Mouse (Mus musculus): ENCODE results near the gene Jak2. TPM values are rescaled to one million over a fixed set of nuclear protein-coding genes. Genes with fewer than 3 reads are reported as not detected.

Jak2 gene
- total and polyA plus RNA-seq, 3 experiments: 26.4 to 78.6 (median 30.2) TPM

DNA sequence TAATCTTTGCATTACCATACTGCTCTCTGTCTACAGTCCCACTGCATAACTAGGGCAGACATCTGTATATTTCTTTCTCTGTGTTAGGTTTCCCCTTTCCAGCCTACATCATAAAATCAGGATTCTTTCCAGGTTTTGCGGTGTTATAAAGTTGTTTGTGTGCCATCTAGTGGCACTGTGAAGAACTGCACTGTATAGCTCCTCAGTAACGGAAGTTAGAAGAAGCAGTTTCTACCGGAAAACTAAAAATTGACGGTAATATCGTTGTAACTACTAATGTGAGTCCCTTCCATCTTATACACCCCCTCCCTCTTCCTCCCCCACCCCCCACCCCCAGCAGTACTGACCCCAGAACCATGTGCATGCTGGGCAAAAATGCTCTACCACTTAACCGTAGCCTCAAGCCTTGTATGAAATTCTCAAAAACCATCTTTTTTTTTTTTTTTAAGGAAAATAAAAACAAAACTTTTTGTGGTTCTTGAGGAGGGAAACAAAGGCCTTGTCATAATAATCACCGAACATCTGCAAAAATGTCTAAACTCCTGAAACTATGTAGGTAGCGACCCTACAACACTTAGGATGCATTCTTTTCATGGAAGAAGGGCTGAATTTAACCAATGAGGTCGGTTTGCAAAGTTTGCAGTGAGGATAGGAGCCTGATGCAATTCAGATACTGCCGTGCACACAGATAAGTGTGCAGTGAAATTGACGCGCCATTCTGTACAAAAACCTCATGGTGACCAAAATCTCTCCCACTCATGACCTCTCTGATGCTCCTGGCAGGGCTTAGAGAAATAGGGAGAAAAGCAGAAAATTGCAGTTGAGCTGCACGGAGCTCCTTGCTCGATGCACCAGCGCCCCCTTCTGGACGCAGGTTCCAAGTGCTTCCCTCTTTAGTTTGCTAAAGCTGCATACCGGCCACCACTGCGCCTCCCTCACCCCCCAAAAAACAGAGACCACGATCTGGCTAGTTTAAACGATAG, 103.6 kb downstream of the Jak2 start:
- DNase-seq (ENCODE audit: low read depth, low spot score): peak; percentile 99
- peak overlapping the region; percentile 67 for H3K9ac ChIP-seq (ENCODE audit: control insufficient read depth, low read depth, low read length, poor library complexity, severe bottlenecking)
- peaks cover 3 to 14% of the 10 kb centered on the region in 2 experiments; a peak in 3 of 4 replicates for H3K36me3 ChIP-seq (ENCODE audit: control insufficient read depth in 1 of 2, insufficient read depth in 2 of 2, low read length in 2 of 2)
- no peak for TF ChIP-seq E2F4 (IDR thresholded peaks at IDR 0.05; ENCODE audit: borderline replicate concordance, low read depth, low read length)
- peak; percentile 95 for TF ChIP-seq SIN3A (IDR thresholded peaks at IDR 0.05; ENCODE audit: low read length)
- no peak for TF ChIP-seq BHLHE40 (IDR thresholded peaks at IDR 0.05; ENCODE audit: borderline replicate concordance, low read depth, low read length)
- peak; percentile 94 for TF ChIP-seq CHD1 (IDR thresholded peaks at IDR 0.05; ENCODE audit: low read depth, low read length)
- TF ChIP-seq MAZ (IDR thresholded peaks at IDR 0.05; ENCODE audit: low read depth, low read length): peak; percentile 85
- no peak for TF ChIP-seq ZKSCAN1 (IDR thresholded peaks at IDR 0.05; ENCODE audit: low read depth, low read length)
- no peak for TF ChIP-seq TAL1 (IDR thresholded peaks at IDR 0.05; ENCODE audit: low read length)
- peak; percentile 55 for TF ChIP-seq GATA1 (IDR thresholded peaks at IDR 0.05; ENCODE audit: low read depth, low read length)
- no peak for TF ChIP-seq USF2 (IDR thresholded peaks at IDR 0.05; ENCODE audit: borderline replicate concordance in 1 of 2, insufficient read depth in 1 of 2, low read depth in 1 of 2, low read length in 2 of 2)
- peak; percentile 65 for TF ChIP-seq ELF1 (IDR thresholded peaks at IDR 0.05; ENCODE audit: low read depth, low read length)
- TF ChIP-seq ZNF384 (IDR thresholded peaks at IDR 0.05; ENCODE audit: low read depth, low read length): peak; percentile 56
- peak; percentile 100 for TF ChIP-seq CTCF (IDR thresholded peaks at IDR 0.05 in 2 of 3, conservative IDR thresholded peaks at IDR 0.05 in 1 of 3; ENCODE audit: control insufficient read depth in 1 of 3, insufficient read depth in 1 of 3, low read depth in 2 of 3, low read length in 3 of 3, poor library complexity in 1 of 3, severe bottlenecking in 1 of 3)
- no peak for TF ChIP-seq KAT2A (conservative IDR thresholded peaks at IDR 0.05; ENCODE audit: low read depth, low read length)
- TF ChIP-seq POLR2AphosphoS5 (IDR thresholded peaks at IDR 0.05; ENCODE audit: borderline replicate concordance, low read depth, low read length): no peak
- TF ChIP-seq ZMIZ1 (IDR thresholded peaks at IDR 0.05; ENCODE audit: low read depth, low read length): no peak
- no peak for TF ChIP-seq NRF1 (IDR thresholded peaks at IDR 0.05; ENCODE audit: insufficient read depth, low read depth, low read length, poor library complexity, severe bottlenecking)
- TF ChIP-seq ETS1 (IDR thresholded peaks at IDR 0.05; ENCODE audit: low read depth, low read length): peak; percentile 21; the same call in 1 of the 2 replicates
- TF ChIP-seq RAD21 (IDR thresholded peaks at IDR 0.05; ENCODE audit: low read depth, low read length): peak; percentile 98
- no peak for TF ChIP-seq MEF2A (IDR thresholded peaks at IDR 0.05; ENCODE audit: extremely low read depth, insufficient replicate concordance, low read depth, low read length, poor library complexity, severe bottlenecking)
- peak in 1 of 2 experiments; percentile 59; a peak in 2 of 4 replicates for TF ChIP-seq POLR2A (IDR thresholded peaks at IDR 0.05; ENCODE audit: control insufficient read depth in 1 of 2, insufficient read depth in 1 of 2, low read depth in 1 of 2, low read length in 2 of 2, poor library complexity in 1 of 2)
- TF ChIP-seq POLR2AphosphoS2 (IDR thresholded peaks at IDR 0.05; ENCODE audit: low read length): no peak; the same call in 1 of the 2 replicates
- TF ChIP-seq ZC3H11A (IDR thresholded peaks at IDR 0.05; ENCODE audit: low read depth, low read length): peak; percentile 99
- TF ChIP-seq TCF12 (IDR thresholded peaks at IDR 0.05; ENCODE audit: low read depth, low read length): no peak
- TF ChIP-seq HCFC1 (IDR thresholded peaks at IDR 0.05; ENCODE audit: low read depth, low read length): peak; percentile 65
- TF ChIP-seq JUND (IDR thresholded peaks at IDR 0.05; ENCODE audit: low read depth, low read length): peak; percentile 59; the same call in 1 of the 2 replicates
- TF ChIP-seq NELFE (IDR thresholded peaks at IDR 0.05; ENCODE audit: low read depth, low read length): peak; percentile 34
- TF ChIP-seq RCOR1 (IDR thresholded peaks at IDR 0.05; ENCODE audit: low read depth, low read length): no peak; the same call in none of the 2 replicates
- peak; percentile 45 to 48; a peak in 3 of 4 replicates for TF ChIP-seq EP300 (IDR thresholded peaks at IDR 0.05; ENCODE audit: low read depth in 1 of 2, low read length in 2 of 2)
- no peak for TF ChIP-seq MAFK (IDR thresholded peaks at IDR 0.05; ENCODE audit: borderline replicate concordance, low read depth, low read length)
- no peak; the same call in 1 of the 2 replicates for TF ChIP-seq MAX (IDR thresholded peaks at IDR 0.05; ENCODE audit: low read length)
- TF ChIP-seq MYB (IDR thresholded peaks at IDR 0.05; ENCODE audit: low read depth, low read length): peak; percentile 86
- TF ChIP-seq MYC (IDR thresholded peaks at IDR 0.05; ENCODE audit: low read depth, low read length): peak; percentile 83
- no peak for TF ChIP-seq GABPA (IDR thresholded peaks at IDR 0.05; ENCODE audit: low read depth, low read length)
- TF ChIP-seq USF1 (IDR thresholded peaks at IDR 0.05; ENCODE audit: low read depth, low read length): 0 out of 2 replicates have a peak, but pooled peaks have one; percentile 4

More for the DNA sequence above, 103.6 kb downstream of the Jak2 start:
- H3K79me2 ChIP-seq (ENCODE audit: control insufficient read depth, insufficient read depth, low read length, poor library complexity): no peaks in the 10 kb centered on the region
- peak overlapping the region; percentile 52 to 82 for H3K4me3 ChIP-seq (ENCODE audit: control insufficient read depth in 1 of 2, insufficient read depth in 1 of 2, low read depth in 2 of 2, low read length in 2 of 2)
- peak overlapping the region; percentile 68 for H3K27ac ChIP-seq (ENCODE audit: control insufficient read depth, low read depth, low read length)
- no peaks in the 10 kb centered on the region for H3K27me3 ChIP-seq (ENCODE audit: control insufficient read depth in 1 of 2, insufficient read depth in 2 of 2, low read length in 2 of 2)
- H3K9me3 ChIP-seq (replicated peaks; ENCODE audit: insufficient read depth, low read length): no peaks in the 10 kb centered on the region
- peaks cover 0 to 5% of the 10 kb centered on the region in 2 experiments; a peak in 3 of 4 replicates for H3K4me1 ChIP-seq (ENCODE audit: control insufficient read depth in 1 of 2, insufficient read depth in 2 of 2, low read length in 2 of 2)

Measured in MEL (cell line).